Mouse (Mus musculus): ENCODE measurements around the gene Aff1. TPM values are rescaled to one million over a fixed set of nuclear protein-coding genes. Genes with fewer than 3 reads are reported as not detected.

Aff1 gene
- polyA plus RNA-seq (2014; fragmentation: Nextera tagmentation; extraction: Ambion mirVana) = 11.2 and 11.8 TPM in 2 replicates

GRCm38 (mm10) chr5:103691624-103692530, at the start of gene Aff1:
Gene Aff1, plus strand, starts transcription at chr5:103692374.
- Histone ChIP-seq H3K36me3 (ENCODE audit: control insufficient read depth, insufficient read depth, low read length) (no peaks in the 10 kb centered on the region), H3K9ac (ENCODE audit: low read length) (peak within 1 kb of the TSS; percentile 5), H3K4me3 (ENCODE audit: low read depth, low read length) (peak within 1 kb of the TSS; percentile 36), H3K9me3 (ENCODE audit: control insufficient read depth, low read length) (no peaks in the 10 kb centered on the region), H3K27me3 (ENCODE audit: control insufficient read depth, insufficient read depth, low read length) (peaks cover 19% of the 10 kb centered on the region), H3K4me2 (ENCODE audit: low read depth) (peak within 1 kb of the TSS; percentile 98), H3K4me1 (ENCODE audit: control insufficient read depth, insufficient read depth, low read length) (peaks cover 8% of the 10 kb centered on the region; the same call in 1 of the 2 replicates), H3K27ac (ENCODE audit: low read depth, low read length) (no peak within 1 kb of the TSS)
- ATAC-seq (ENCODE audit: insufficient read depth, low FRiP score, low TSS enrichment) (peak; percentile 91), DNase-seq (ENCODE audit: low spot score) (peak; percentile 87)
- WGBS = 5% methylated on average over 48 of the region's 50 CpGs

- H3K4me3 ChIP-seq (ENCODE audit: low read depth, low read length) = no peak overlapping the region
- no peaks in the 10 kb centered on the region for H3K4me1 ChIP-seq (ENCODE audit: control insufficient read depth, insufficient read depth, low read length)
- H3K9me3 ChIP-seq (ENCODE audit: control insufficient read depth, low read length) = no peaks in the 10 kb centered on the region
- H3K36me3 ChIP-seq (ENCODE audit: control insufficient read depth, insufficient read depth, low read length) = no peaks in the 10 kb centered on the region
- WGBS = 100% methylated on average over 1 of the region's 1 CpGs
- H3K9ac ChIP-seq (ENCODE audit: low read length) = no peak overlapping the region
- no peak overlapping the region for H3K4me2 ChIP-seq (ENCODE audit: low read depth)
- no peak overlapping the region for H3K27ac ChIP-seq (ENCODE audit: low read depth, low read length)
- no peaks in the 10 kb centered on the region for H3K27me3 ChIP-seq (ENCODE audit: control insufficient read depth, insufficient read depth, low read length)
- ATAC-seq (ENCODE audit: insufficient read depth, low FRiP score, low TSS enrichment) = no peak
- no peak for DNase-seq (ENCODE audit: low spot score)
These were observed 48.0 kb upstream of the Aff1 start for GRCm38 (mm10) chr5:103644167-103644566.

- no peaks in the 10 kb centered on the region for H3K27me3 ChIP-seq (ENCODE audit: control insufficient read depth, insufficient read depth, low read length)
- no peaks in the 10 kb centered on the region for H3K36me3 ChIP-seq (ENCODE audit: control insufficient read depth, insufficient read depth, low read length)
- no peak overlapping the region for H3K27ac ChIP-seq (ENCODE audit: low read depth, low read length)
- no peaks in the 10 kb centered on the region for H3K4me1 ChIP-seq (ENCODE audit: control insufficient read depth, insufficient read depth, low read length)
- no peak overlapping the region for H3K4me3 ChIP-seq (ENCODE audit: low read depth, low read length)
- ATAC-seq (ENCODE audit: insufficient read depth, low FRiP score, low TSS enrichment) (no peak), DNase-seq (ENCODE audit: low spot score) (no peak)
- WGBS = 85% methylated on average over 3 of the region's 3 CpGs
- H3K9me3 ChIP-seq (ENCODE audit: control insufficient read depth, low read length) = no peaks in the 10 kb centered on the region
- no peak overlapping the region for H3K4me2 ChIP-seq (ENCODE audit: low read depth)
- no peak overlapping the region for H3K9ac ChIP-seq (ENCODE audit: low read length)
These were observed 44.9 kb upstream of the Aff1 start for GRCm38 (mm10) chr5:103647320-103647719.

GRCm38 (mm10) chr5:103654225-103654624, 37.9 kb upstream of the Aff1 start:
- Histone ChIP-seq H3K27ac (ENCODE audit: low read depth, low read length) (no peak overlapping the region), H3K4me1 (ENCODE audit: control insufficient read depth, insufficient read depth, low read length) (no peaks in the 10 kb centered on the region), H3K4me3 (ENCODE audit: low read depth, low read length) (no peak overlapping the region), H3K9ac (ENCODE audit: low read length) (no peak overlapping the region), H3K27me3 (ENCODE audit: control insufficient read depth, insufficient read depth, low read length) (no peaks in the 10 kb centered on the region), H3K4me2 (ENCODE audit: low read depth) (no peak overlapping the region), H3K36me3 (ENCODE audit: control insufficient read depth, insufficient read depth, low read length) (no peaks in the 10 kb centered on the region), H3K9me3 (ENCODE audit: control insufficient read depth, low read length) (no peaks in the 10 kb centered on the region)
- DNase-seq (ENCODE audit: low spot score) (peak; percentile 56), ATAC-seq (ENCODE audit: insufficient read depth, low FRiP score, low TSS enrichment) (no peak)
- whole genome bisulfite sequencing = 28% methylated on average over 6 of the region's 6 CpGs

- no peak overlapping the region for H3K4me3 ChIP-seq (ENCODE audit: low read depth, low read length)
- ATAC-seq (ENCODE audit: insufficient read depth, low FRiP score, low TSS enrichment) (no peak), DNase-seq (ENCODE audit: low spot score) (no peak)
- 58% methylated on average over 4 of the region's 4 CpGs for WGBS
- no peaks in the 10 kb centered on the region for H3K36me3 ChIP-seq (ENCODE audit: control insufficient read depth, insufficient read depth, low read length)
- H3K9ac ChIP-seq (ENCODE audit: low read length) = no peak overlapping the region
- no peak overlapping the region for H3K27ac ChIP-seq (ENCODE audit: low read depth, low read length)
- H3K4me2 ChIP-seq (ENCODE audit: low read depth) = peak overlapping the region; percentile 96
- H3K27me3 ChIP-seq (ENCODE audit: control insufficient read depth, insufficient read depth, low read length) = no peaks in the 10 kb centered on the region
- no peaks in the 10 kb centered on the region for H3K9me3 ChIP-seq (ENCODE audit: control insufficient read depth, low read length)
- no peaks in the 10 kb centered on the region for H3K4me1 ChIP-seq (ENCODE audit: control insufficient read depth, insufficient read depth, low read length)
These were observed 37.4 kb upstream of the Aff1 start for GRCm38 (mm10) chr5:103654780-103655179.

- Histone ChIP-seq H3K4me1 (ENCODE audit: control insufficient read depth, insufficient read depth, low read length) (no peaks in the 10 kb centered on the region), H3K4me3 (ENCODE audit: low read depth, low read length) (peak within 1 kb of the TSS; percentile 59), H3K9me3 (ENCODE audit: control insufficient read depth, low read length) (no peaks in the 10 kb centered on the region), H3K36me3 (ENCODE audit: control insufficient read depth, insufficient read depth, low read length) (no peaks in the 10 kb centered on the region), H3K4me2 (ENCODE audit: low read depth) (peak within 1 kb of the TSS; percentile 96), H3K9ac (ENCODE audit: low read length) (peak within 1 kb of the TSS; percentile 76), H3K27ac (ENCODE audit: low read depth, low read length) (no peak within 1 kb of the TSS), H3K27me3 (ENCODE audit: control insufficient read depth, insufficient read depth, low read length) (no peaks in the 10 kb centered on the region; the same call in 1 of the 2 replicates)
- under 1% methylated on average over 45 of the region's 56 CpGs for WGBS
- ATAC-seq (ENCODE audit: insufficient read depth, low FRiP score, low TSS enrichment) (peak; percentile 84), DNase-seq (ENCODE audit: low spot score) (peak; percentile 81)
These were observed 36.6 kb upstream of the Aff1 start, which contains the start of gene 1700016H13Rik for GRCm38 (mm10) chr5:103655346-103656118. Gene 1700016H13Rik, minus strand, starts transcription at chr5:103656010.

GRCm38 (mm10) chr5:103658921-103659320, 33.3 kb upstream of the Aff1 start:
- no peak overlapping the region for H3K9ac ChIP-seq (ENCODE audit: low read length)
- no peaks in the 10 kb centered on the region for H3K36me3 ChIP-seq (ENCODE audit: control insufficient read depth, insufficient read depth, low read length)
- H3K27ac ChIP-seq (ENCODE audit: low read depth, low read length) = no peak overlapping the region
- no peak overlapping the region for H3K4me3 ChIP-seq (ENCODE audit: low read depth, low read length)
- no peaks in the 10 kb centered on the region for H3K4me1 ChIP-seq (ENCODE audit: control insufficient read depth, insufficient read depth, low read length)
- ATAC-seq (ENCODE audit: insufficient read depth, low FRiP score, low TSS enrichment) (no peak), DNase-seq (ENCODE audit: low spot score) (no peak)
- no peaks in the 10 kb centered on the region; the same call in 1 of the 2 replicates for H3K27me3 ChIP-seq (ENCODE audit: control insufficient read depth, insufficient read depth, low read length)
- H3K4me2 ChIP-seq (ENCODE audit: low read depth) = no peak overlapping the region
- WGBS = 70% methylated on average over 5 of the region's 5 CpGs
- no peaks in the 10 kb centered on the region for H3K9me3 ChIP-seq (ENCODE audit: control insufficient read depth, low read length)

- 47% methylated on average over 3 of the region's 3 CpGs for WGBS
- no peaks in the 10 kb centered on the region for H3K9me3 ChIP-seq (ENCODE audit: control insufficient read depth, low read length)
- H3K4me3 ChIP-seq (ENCODE audit: low read depth, low read length) = no peak overlapping the region
- DNase-seq (ENCODE audit: low spot score) = no peak
- no peak overlapping the region for H3K9ac ChIP-seq (ENCODE audit: low read length)
- no peaks in the 10 kb centered on the region; the same call in 1 of the 2 replicates for H3K27me3 ChIP-seq (ENCODE audit: control insufficient read depth, insufficient read depth, low read length)
- H3K27ac ChIP-seq (ENCODE audit: low read depth, low read length) = no peak overlapping the region
- no peaks in the 10 kb centered on the region for H3K36me3 ChIP-seq (ENCODE audit: control insufficient read depth, insufficient read depth, low read length)
- H3K4me1 ChIP-seq (ENCODE audit: control insufficient read depth, insufficient read depth, low read length) = no peaks in the 10 kb centered on the region
- ATAC-seq (ENCODE audit: insufficient read depth, low FRiP score, low TSS enrichment) = no peak
- H3K4me2 ChIP-seq (ENCODE audit: low read depth) = no peak overlapping the region
These were observed 32.6 kb upstream of the Aff1 start for GRCm38 (mm10) chr5:103659571-103659970.
